Mouse (Mus musculus) liver, embryonic 15.5 days (tissue): ENCODE data around the gene Zc3h12d. TPM values are rescaled to one million over a fixed set of nuclear protein-coding genes. Genes with fewer than 3 reads are reported as not detected.

Experiments
- ATAC-seq: fragments of 200-750 bp; cut with Nextera tagmentation; 2 replicates; pipeline ENCODE4 v1.8.0; 2017; ENCODE audit warnings: moderate number of reproducible peaks, mild to moderate bottlenecking, moderate library complexity; ENCODE audit not compliant: insufficient read depth
- H3K27ac ChIP-seq: fragments of 300-500 bp; sonication (generic); replicated peaks from 2 replicates; pipeline ENCODE4 v1.5.1; 2015; ENCODE audit warnings: mild to moderate bottlenecking, inconsistent platforms
- H3K27me3 ChIP-seq: fragments of 300-500 bp; sonication (generic); 2 replicates; pipeline ENCODE4 v1.6.1; 2015; ENCODE audit warnings: mild to moderate bottlenecking, inconsistent platforms
- H3K36me3 ChIP-seq: fragments of 300-500 bp; sonication (generic); replicated peaks from 2 replicates; pipeline ENCODE4 v1.6.1; 2015; ENCODE audit warnings: moderate library complexity, mild to moderate bottlenecking, inconsistent platforms
- H3K4me1 ChIP-seq: fragments of 300-500 bp; sonication (generic); replicated peaks from 2 replicates; pipeline ENCODE4 v1.6.1; 2015; ENCODE audit warnings: inconsistent platforms
- H3K4me2 ChIP-seq: fragments of 300-500 bp; sonication (generic); 2 replicates; pipeline ENCODE4 v1.6.1; 2015; ENCODE audit warnings: moderate library complexity, mild to moderate bottlenecking, inconsistent platforms
- H3K4me3 ChIP-seq: fragments of 300-500 bp; sonication (generic); replicated peaks from 2 replicates; pipeline ENCODE4 v1.5.1; 2015; ENCODE audit warnings: mild to moderate bottlenecking, inconsistent platforms
- H3K9ac ChIP-seq: fragments of 300-500 bp; sonication (generic); 2 replicates; pipeline ENCODE4 v1.6.1; 2015; ENCODE audit warnings: moderate library complexity, mild to moderate bottlenecking, inconsistent platforms
- H3K9me3 ChIP-seq: fragments of 300-500 bp; sonication (generic); replicated peaks from 2 replicates; pipeline ENCODE4 v1.6.1; 2016; ENCODE audit warnings: inconsistent platforms
- WGBS: fragments of 180-500 bp; shearing (Covaris S2); methylation state at CpG from one replicate; pipeline ENCODE4 v1.1.7; 2015; ENCODE audit warnings: mixed read lengths; ENCODE audit not compliant: insufficient replicate concordance; 5-methylcytosine and 5-hydroxymethylcytosine counted together
- polyA plus RNA-seq: library from polyadenylated mRNA; unstranded; fragments of >200 nt; fragmentation: Nextera tagmentation; extraction: Ambion mirVana; gene quantifications from 2 replicates; pipeline ENCODE4 v1.2.1, GENCODE M21; 2015

The Zc3h12d gene
- polyA plus RNA-seq, result 0.58 and 0.88 TPM in 2 replicates

- Histone ChIP-seq H3K27ac (peak within 1 kb of the TSS; percentile 64), H3K27me3 (no peaks in the 10 kb centered on the region), H3K36me3 (no peaks in the 10 kb centered on the region), H3K9me3 (no peaks in the 10 kb centered on the region), H3K4me3 (peak within 1 kb of the TSS; percentile 24), H3K4me1 (peaks cover 12% of the 10 kb centered on the region), H3K9ac (0 out of 2 replicates have a peak within 1 kb of the TSS, but pooled peaks have one; percentile 3), H3K4me2 (peak within 1 kb of the TSS; percentile 55)
- peak; percentile 53 for ATAC-seq
- WGBS, result 4% methylated on average over 15 of the region's 15 CpGs
Observed at GRCm38 (mm10) chr10:7832171-7832676, at the start of gene Zc3h12d. Gene Zc3h12d, plus strand, starts transcription at chr10:7832470.

- H3K36me3 ChIP-seq, result peaks cover 17% of the 10 kb centered on the region
- peaks cover 10% of the 10 kb centered on the region for H3K4me1 ChIP-seq
- 46% methylated on average over 2 of the region's 2 CpGs for WGBS
- no peak for ATAC-seq
- no peaks in the 10 kb centered on the region for H3K9me3 ChIP-seq
- no peak overlapping the region for H3K9ac ChIP-seq
- H3K27ac ChIP-seq, result no peak overlapping the region
- no peaks in the 10 kb centered on the region for H3K27me3 ChIP-seq
- no peak overlapping the region for H3K4me3 ChIP-seq
- H3K4me2 ChIP-seq, result no peak overlapping the region
Observed at GRCm38 (mm10) chr10:7787319-7787718, 45.0 kb upstream of the Zc3h12d start.

- peak; percentile 28; the same call in 1 of the 2 replicates for ATAC-seq
- H3K27ac ChIP-seq, result peak overlapping the region; percentile 78
- H3K4me3 ChIP-seq, result peak overlapping the region; percentile 89
- peak overlapping the region; percentile 85 for H3K9ac ChIP-seq
- 1% methylated on average over 10 of the region's 10 CpGs for WGBS
- H3K36me3 ChIP-seq, result peaks cover 36% of the 10 kb centered on the region
- peaks cover 22% of the 10 kb centered on the region for H3K4me1 ChIP-seq
- no peaks in the 10 kb centered on the region for H3K9me3 ChIP-seq
- no peaks in the 10 kb centered on the region for H3K27me3 ChIP-seq
- H3K4me2 ChIP-seq, result peak overlapping the region; percentile 80
Observed at GRCm38 (mm10) chr10:7792254-7792750, 40.0 kb upstream of the Zc3h12d start.

GRCm38 (mm10) chr10:7792751-7793385 lies 39.4 kb upstream of the Zc3h12d start, which contains the start of the genes Ginm1 and Ppil4:
Gene Ginm1, minus strand, starts transcription at chr10:7792824.
Gene Ppil4, plus strand, starts transcription at chr10:7792891.
- WGBS, result under 1% methylated on average over 52 of the region's 52 CpGs
- H3K27me3 ChIP-seq, result no peaks in the 10 kb centered on the region

GRCm38 (mm10) chr10:7801258-7801657 lies 31.0 kb upstream of the Zc3h12d start:
- 29% methylated on average over 3 of the region's 3 CpGs for WGBS
- ATAC-seq, result no peak
- H3K4me3 ChIP-seq, result no peak overlapping the region
- H3K27me3 ChIP-seq, result no peaks in the 10 kb centered on the region
- no peak overlapping the region for H3K4me2 ChIP-seq
- H3K9me3 ChIP-seq, result no peaks in the 10 kb centered on the region
- no peaks in the 10 kb centered on the region for H3K4me1 ChIP-seq
- H3K36me3 ChIP-seq, result peaks cover 92% of the 10 kb centered on the region
- no peak overlapping the region for H3K27ac ChIP-seq
- H3K9ac ChIP-seq, result no peak overlapping the region

More at GRCm38 (mm10) chr10:7792751-7793385, 39.4 kb upstream of the Zc3h12d start, which contains the start of the genes Ginm1 and Ppil4:
- peak within 1 kb of the TSS; percentile 85 for H3K9ac ChIP-seq
- peak within 1 kb of the TSS; percentile 80 for H3K4me2 ChIP-seq
- H3K4me3 ChIP-seq, result peak within 1 kb of the TSS; percentile 89
- peaks cover 42% of the 10 kb centered on the region for H3K36me3 ChIP-seq
- peaks cover 22% of the 10 kb centered on the region for H3K4me1 ChIP-seq
- H3K9me3 ChIP-seq, result no peaks in the 10 kb centered on the region
- peak within 1 kb of the TSS; percentile 78 for H3K27ac ChIP-seq
- ATAC-seq, result peak; percentile 91

GRCm38 (mm10) chr10:7802519-7803140 lies 29.6 kb upstream of the Zc3h12d start:
- no peak overlapping the region for H3K4me3 ChIP-seq
- no peak overlapping the region for H3K4me2 ChIP-seq
- ATAC-seq, result no peak
- H3K9ac ChIP-seq, result no peak overlapping the region
- no peak overlapping the region for H3K27ac ChIP-seq
- H3K4me1 ChIP-seq, result no peaks in the 10 kb centered on the region
- peaks cover 87% of the 10 kb centered on the region for H3K36me3 ChIP-seq
- WGBS, result 74% methylated on average over 2 of the region's 2 CpGs
- H3K27me3 ChIP-seq, result no peaks in the 10 kb centered on the region
- no peaks in the 10 kb centered on the region for H3K9me3 ChIP-seq

GRCm38 (mm10) chr10:7809937-7810336 lies 22.3 kb upstream of the Zc3h12d start:
- 40% methylated on average over 2 of the region's 2 CpGs for WGBS
- ATAC-seq, result peak; percentile 34; the same call in 1 of the 2 replicates
- H3K4me2 ChIP-seq, result no peak overlapping the region
- H3K4me1 ChIP-seq, result no peaks in the 10 kb centered on the region
- H3K36me3 ChIP-seq, result peaks cover 85% of the 10 kb centered on the region
- H3K27me3 ChIP-seq, result no peaks in the 10 kb centered on the region
- no peak overlapping the region for H3K4me3 ChIP-seq
- H3K27ac ChIP-seq, result no peak overlapping the region
- H3K9ac ChIP-seq, result no peak overlapping the region
- no peaks in the 10 kb centered on the region for H3K9me3 ChIP-seq

- Histone ChIP-seq H3K27me3 (no peaks in the 10 kb centered on the region), H3K4me1 (no peaks in the 10 kb centered on the region), H3K4me2 (no peak overlapping the region), H3K9ac (no peak overlapping the region), H3K4me3 (no peak overlapping the region), H3K27ac (no peak overlapping the region), H3K36me3 (peaks cover 89% of the 10 kb centered on the region), H3K9me3 (no peaks in the 10 kb centered on the region)
- WGBS, result 68% methylated on average over 2 of the region's 2 CpGs
- ATAC-seq, result no peak
Observed at GRCm38 (mm10) chr10:7816476-7816875, 15.8 kb upstream of the Zc3h12d start.

- WGBS, result 86% methylated on average over 4 of the region's 4 CpGs
- no peak overlapping the region for H3K9ac ChIP-seq
- ATAC-seq, result no peak
- peaks cover 86% of the 10 kb centered on the region for H3K36me3 ChIP-seq
- no peak overlapping the region for H3K27ac ChIP-seq
- no peak overlapping the region for H3K4me2 ChIP-seq
- H3K4me3 ChIP-seq, result no peak overlapping the region
- H3K9me3 ChIP-seq, result no peaks in the 10 kb centered on the region
- H3K4me1 ChIP-seq, result no peaks in the 10 kb centered on the region
- H3K27me3 ChIP-seq, result no peaks in the 10 kb centered on the region
Observed at GRCm38 (mm10) chr10:7818676-7819075, 13.6 kb upstream of the Zc3h12d start.

GRCm38 (mm10) chr10:7819156-7819555 lies 13.1 kb upstream of the Zc3h12d start:
- H3K27ac ChIP-seq, result no peak overlapping the region
- no peak for ATAC-seq
- 84% methylated on average over 4 of the region's 4 CpGs for WGBS
- H3K4me2 ChIP-seq, result no peak overlapping the region
- no peaks in the 10 kb centered on the region for H3K27me3 ChIP-seq
- peaks cover 88% of the 10 kb centered on the region for H3K36me3 ChIP-seq
- H3K4me3 ChIP-seq, result no peak overlapping the region
- no peaks in the 10 kb centered on the region for H3K4me1 ChIP-seq
- no peak overlapping the region for H3K9ac ChIP-seq
- no peaks in the 10 kb centered on the region for H3K9me3 ChIP-seq

GRCm38 (mm10) chr10:7819603-7820002 lies 12.7 kb upstream of the Zc3h12d start:
- no peak for ATAC-seq
- no peak overlapping the region for H3K4me2 ChIP-seq
- no peak overlapping the region for H3K4me3 ChIP-seq
- H3K36me3 ChIP-seq, result peaks cover 83% of the 10 kb centered on the region
- no peak overlapping the region for H3K27ac ChIP-seq
- H3K9me3 ChIP-seq, result no peaks in the 10 kb centered on the region
- no peaks in the 10 kb centered on the region for H3K4me1 ChIP-seq
- no peak overlapping the region for H3K9ac ChIP-seq
- H3K27me3 ChIP-seq, result no peaks in the 10 kb centered on the region
- WGBS, result 87% methylated on average over 4 of the region's 4 CpGs
